Mouse (Mus musculus): Measurements from ENCODE around the gene Mfsd6.

Mfsd6 gene

GRCm38 (mm10) chr1:52640736-52641135, 86.5 kb downstream of the Mfsd6 start:
- in situ Hi-C loops (cut with MboI, MseI) = loop anchor here (10.0 kb wide), 1 partner anchor 314 kb away; no protein-coding TSS in a partner anchor

- in situ Hi-C loops (cut with MboI, MseI) = loop anchor here (10.0 kb wide), 1 partner anchor 315 kb away; no protein-coding TSS in a partner anchor
Measured at GRCm38 (mm10) chr1:52640266-52640665, 87.0 kb downstream of the Mfsd6 start.

DNA sequence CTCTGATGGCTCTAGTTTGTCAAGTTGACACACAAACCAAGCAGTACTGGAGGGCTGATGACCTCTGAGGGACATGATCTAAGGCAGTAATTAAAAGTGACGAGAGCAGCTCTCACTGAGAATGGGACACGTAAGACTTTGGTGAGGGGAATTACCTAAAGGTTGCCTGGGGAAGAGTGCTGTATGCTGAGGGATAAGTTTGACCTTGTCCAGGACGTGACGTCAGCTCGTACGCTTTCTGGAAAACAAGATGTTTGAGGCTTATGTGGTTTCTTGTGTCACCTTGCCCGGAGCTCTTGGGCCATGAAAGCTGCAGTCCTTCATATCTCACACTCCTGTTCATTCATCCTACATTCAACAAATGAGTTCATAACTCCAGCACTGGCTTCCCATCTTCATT, 88.2 kb downstream of the Mfsd6 start:
- in situ Hi-C loops (cut with MboI, MseI) = no loop called here

DNA sequence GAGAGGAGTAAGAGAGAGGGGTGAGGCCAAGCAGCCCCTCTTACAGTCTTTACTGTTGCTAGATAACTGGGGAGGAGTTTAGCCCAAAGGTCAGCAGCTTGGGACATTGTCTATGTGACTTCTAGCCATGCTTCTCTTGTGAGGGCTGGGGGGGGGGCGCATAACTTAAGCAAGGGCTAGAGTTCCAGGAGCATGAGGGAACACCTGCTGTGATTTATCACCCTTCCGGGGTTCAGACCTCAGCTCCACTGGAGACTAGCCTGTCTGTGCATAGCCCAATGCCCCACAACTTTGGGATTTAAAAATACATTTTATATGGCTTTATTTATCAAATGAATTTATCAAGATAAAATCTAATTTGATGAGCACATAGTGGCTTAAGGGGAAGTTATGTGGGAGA, 89.2 kb downstream of the Mfsd6 start:
- in situ Hi-C loops (cut with MboI, MseI) = no loop called here

DNA sequence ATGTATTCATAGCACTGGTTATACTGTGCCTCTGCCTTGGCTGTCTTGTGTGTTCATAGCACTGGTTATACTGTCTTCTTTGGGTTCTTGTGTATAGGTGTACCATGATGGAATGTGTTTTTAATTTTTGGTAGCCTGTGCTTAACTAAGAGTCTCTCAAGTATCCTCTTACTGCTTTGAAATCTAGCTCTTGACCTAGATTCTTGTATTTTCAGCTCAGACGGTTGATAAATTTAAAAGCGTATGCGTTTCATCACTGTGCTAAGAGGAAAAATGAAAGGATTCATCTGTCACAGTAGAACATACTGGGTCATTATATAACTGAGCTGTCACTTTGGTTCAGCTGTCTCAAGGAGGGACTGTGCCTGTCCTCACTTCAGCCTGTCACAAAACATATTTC, 91.3 kb downstream of the Mfsd6 start:
- in situ Hi-C loops (cut with MboI, MseI) = no loop called here

- in situ Hi-C loops (cut with MboI, MseI) = no loop called here
Measured at GRCm38 (mm10) chr1:52634251-52634650, 93.0 kb downstream of the Mfsd6 start.

GRCm38 (mm10) chr1:52631570-52631969, 95.7 kb downstream of the Mfsd6 start:
- in situ Hi-C loops (cut with MboI, MseI) = no loop called here

- in situ Hi-C loops (cut with MboI, MseI) = no loop called here
Measured at GRCm38 (mm10) chr1:52630937-52631299, 96.3 kb downstream of the Mfsd6 start.

DNA sequence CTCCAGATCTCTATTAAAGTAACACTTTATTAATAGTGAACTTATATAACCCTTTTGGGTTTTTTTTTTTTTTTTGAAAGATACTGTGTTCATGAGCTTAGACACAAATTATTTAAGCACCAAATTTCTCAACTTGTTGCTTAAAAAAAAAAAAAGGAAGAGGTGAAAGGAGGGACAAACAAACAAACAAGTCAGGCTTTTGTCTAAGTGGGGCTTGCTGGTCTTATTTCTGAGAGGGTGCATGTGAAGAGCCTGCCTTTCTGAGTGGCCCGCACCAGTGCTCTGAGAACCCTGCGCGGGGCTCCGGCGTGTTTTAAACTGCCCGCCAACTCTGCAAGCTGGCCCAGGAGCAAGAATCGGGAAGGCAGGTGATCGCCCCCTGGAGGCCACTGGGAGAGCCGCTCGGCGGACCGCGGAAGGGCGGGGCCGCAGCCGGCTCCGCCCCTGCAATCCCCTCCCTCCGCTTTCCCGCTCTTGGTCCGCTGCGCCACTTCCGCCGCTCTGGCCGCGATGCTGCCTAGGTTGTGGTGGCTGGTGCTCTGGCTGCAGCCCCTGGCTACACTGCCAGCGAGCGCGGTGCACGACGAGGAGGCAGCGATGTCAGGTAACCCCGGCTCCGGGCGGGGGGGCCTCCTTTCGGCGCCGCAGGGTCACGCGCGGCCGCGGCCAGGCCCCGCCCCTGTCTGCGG, 96.9 kb downstream of the Mfsd6 start, which contains the start of gene Nemp2:
Nemp2 (plus strand) TSS at position 456 of the 689 bp plus-strand sequence.
- in situ Hi-C loops (cut with MboI, MseI) = no loop called here

DNA sequence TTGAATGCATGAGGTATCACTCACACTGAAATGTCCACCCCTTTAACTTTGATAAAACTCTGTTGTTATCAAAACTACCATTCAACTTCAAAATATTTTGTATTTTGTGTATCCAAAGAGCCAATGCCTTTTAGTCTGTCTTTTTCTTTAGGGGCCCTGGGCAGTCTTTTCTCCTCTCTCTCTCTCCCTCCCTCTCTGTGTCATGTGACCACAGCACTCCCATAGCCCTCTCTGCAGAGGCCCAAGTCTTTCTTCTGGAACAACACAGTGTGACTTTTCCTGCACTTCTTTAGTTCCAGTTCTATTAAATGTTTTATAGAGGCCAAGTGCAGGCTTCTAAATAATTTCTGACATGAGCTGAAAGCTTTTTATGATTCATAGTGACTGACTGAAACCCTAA, 106.8 kb downstream of the Mfsd6 start:
- in situ Hi-C loops (cut with MboI, MseI) = no loop called here

DNA sequence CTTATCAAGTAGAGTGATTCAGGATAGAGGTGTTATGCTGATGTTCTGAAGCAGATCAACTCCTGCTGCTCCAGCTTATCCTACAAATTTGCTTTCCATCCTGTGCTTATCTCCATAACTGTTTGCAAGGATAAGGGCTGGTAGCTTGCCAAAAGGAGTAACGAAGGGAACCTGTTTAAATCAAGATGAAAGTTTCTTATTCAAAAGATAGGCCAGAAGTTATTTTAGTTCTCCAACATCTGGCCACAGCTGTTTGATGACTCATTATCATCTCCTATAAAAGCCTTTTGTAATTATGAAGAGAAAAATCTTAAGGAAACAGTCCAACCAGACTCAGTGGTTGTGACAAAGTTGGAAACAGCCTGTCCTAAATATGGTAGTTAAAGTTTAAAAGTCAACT, 109.0 kb downstream of the Mfsd6 start:
- in situ Hi-C loops (cut with MboI, MseI) = no loop called here

- in situ Hi-C loops (cut with MboI, MseI) = no loop called here
Measured at GRCm38 (mm10) chr1:52608486-52608885, 118.8 kb downstream of the Mfsd6 start.

DNA sequence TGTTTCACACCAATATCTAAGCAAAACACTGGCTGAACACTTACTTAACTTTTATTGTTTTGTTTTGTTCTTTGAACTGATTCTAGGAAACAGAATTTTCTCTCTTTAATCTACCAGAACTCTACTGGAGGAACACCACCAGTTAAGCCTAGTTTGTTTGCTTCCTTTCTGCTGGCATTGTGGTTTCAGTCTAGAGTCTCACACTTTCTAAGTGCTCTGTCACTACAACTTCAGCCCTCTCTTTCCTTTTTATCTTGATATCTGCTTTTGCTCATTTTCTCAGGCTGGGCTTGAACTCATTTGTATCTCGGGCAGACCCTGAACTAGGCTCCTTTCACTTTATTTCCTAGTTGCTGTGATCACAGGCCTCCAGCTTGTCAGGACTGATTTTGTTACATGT, 119.6 kb downstream of the Mfsd6 start:
- in situ Hi-C loops (cut with MboI, MseI) = no loop called here
